Mouse (Mus musculus) cerebellum, postnatal 36 days (tissue): ENCODE data around the gene Ndufc2.

ENCODE experiments used
- DNase-seq, 2 experiments: peaks; one replicate each; pipeline ENCODE4 v3.0.0; 2021 to 2022; ENCODE audit warnings: mixed read lengths in 2 of 2

Ndufc2 gene

GRCm38 (mm10) chr7:97387561-97388147 lies 12.1 kb upstream of the Ndufc2 start:
- DNase-seq: peak in 1 of 2 experiments; percentile 24

DNA sequence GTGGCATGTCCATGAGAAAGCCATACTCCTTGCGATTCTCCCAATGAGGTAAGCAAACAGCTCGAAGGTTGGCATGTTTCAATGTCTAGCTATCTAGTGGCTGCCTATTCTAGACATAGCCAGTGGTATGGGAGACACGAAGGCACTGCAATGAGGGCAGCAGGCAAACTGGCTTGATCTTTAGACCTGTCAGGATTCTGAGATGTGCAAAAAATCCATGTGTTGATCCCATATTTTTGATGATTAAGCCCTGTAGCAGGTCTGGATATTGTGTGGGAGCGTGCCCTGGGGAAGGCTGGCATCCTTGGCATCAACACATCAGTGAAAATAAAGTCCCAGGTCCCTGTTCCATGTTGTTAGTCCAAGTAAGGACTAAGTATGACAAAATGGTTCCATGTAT lies 11.3 kb upstream of the Ndufc2 start:
- no peak for DNase-seq

DNA sequence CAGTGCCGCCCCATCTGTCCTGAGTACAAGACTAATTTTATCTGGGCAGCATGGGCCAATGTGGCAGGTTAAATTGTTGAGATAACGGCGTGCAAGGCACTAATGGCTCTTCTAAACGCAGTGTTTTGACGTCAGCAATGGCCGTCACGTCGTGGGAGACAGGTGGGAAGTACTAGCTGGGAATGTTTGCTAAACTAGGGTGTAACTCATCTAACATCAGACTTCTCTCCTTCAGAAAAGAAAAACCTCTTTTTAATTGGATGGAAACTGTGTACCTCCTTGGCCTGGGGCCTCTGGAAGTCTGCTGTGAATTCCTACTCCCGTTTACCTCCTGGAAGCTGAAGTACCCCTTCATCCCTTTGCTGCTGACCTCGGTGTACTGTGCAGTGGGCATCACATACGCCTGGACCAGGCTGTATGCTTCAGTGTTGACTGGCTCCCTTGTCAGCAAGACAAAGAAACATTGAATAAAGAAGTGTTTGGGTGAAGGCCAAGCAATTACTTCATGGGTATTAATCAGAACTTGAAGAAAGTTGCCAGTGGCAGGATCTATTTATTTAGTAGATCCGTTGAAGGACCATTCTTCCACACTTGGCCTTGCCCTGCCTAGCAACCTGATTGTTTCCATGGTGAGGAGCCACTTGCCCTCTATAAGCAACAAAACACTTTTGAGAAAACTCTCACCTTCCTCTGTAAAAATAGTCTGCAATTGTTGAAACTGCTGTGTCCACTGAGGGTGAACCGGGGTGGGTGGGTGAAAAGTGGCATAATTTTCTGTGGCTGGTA lies 8.3 kb upstream of the Ndufc2 start:
- no peak for DNase-seq

- no peak for DNase-seq
Measured at GRCm38 (mm10) chr7:97392079-97392445, 7.7 kb upstream of the Ndufc2 start.

GRCm38 (mm10) chr7:97394375-97394774 lies 5.4 kb upstream of the Ndufc2 start:
- DNase-seq: no peak

- DNase-seq: no peak
Measured at GRCm38 (mm10) chr7:97398943-97399342, 860 bp upstream of the Ndufc2 start.

GRCm38 (mm10) chr7:97407145-97407544 lies 7.3 kb downstream of the Ndufc2 start:
- no peak for DNase-seq

GRCm38 (mm10) chr7:97411106-97411505 lies 11.3 kb downstream of the Ndufc2 start:
- DNase-seq: no peak

DNA sequence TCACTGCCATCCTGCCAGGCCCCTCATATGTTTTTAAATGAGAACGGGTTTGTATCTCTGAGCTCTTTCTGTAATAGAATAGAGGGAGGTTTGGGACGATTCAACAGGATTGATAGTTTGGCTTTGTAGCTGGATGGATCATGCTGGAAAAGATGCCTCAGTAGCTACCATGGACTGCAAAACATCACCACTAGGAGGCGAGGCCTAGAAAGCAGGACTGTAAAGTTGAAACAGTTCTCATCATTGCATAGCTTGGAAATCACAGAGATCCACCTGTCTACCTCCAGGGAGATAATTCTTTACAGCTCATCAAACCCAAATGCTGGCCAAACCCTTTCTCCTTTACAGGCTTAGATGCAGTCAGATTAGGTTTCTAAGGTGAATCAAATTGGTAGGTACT lies 11.8 kb downstream of the Ndufc2 start:
- DNase-seq: no peak

DNA sequence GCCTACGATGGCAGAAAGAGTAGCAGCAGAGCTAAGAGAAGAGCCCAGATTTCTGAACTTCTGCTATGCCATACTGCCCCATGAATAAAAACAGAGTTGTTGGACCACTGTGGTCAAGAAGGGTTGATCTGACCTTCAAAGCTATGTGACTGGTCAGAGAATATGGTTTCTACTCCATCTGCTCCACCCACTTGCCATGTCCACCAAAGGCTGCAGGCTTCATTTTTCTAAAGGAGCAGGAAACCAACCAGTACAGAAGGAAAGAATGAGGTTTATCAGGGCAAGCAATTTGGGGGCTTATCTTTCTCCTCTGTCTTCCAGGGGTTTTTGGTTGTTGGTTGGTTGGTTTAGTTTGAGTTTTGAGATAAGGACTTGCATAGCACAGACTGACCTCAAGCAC lies 14.2 kb downstream of the Ndufc2 start:
- DNase-seq: no peak

DNA sequence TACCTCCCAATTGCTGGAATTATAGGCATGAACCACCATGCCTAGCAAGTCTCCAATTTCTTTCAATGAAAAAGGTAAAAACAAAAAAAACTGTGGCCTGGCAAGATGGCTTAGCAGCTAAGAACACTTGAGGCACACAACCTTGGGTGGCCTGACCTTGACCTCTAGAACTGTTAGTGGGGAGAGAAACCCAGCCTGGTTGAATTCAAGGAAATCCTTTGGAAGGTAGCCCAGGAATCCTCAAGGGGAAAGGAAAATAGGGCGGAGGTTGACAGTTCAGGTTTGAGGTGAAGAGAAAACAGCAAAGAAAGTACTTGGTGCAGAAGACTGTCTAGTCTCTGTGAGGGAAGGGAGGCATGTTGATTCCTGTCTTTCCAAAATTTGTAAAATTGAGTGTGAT lies 14.6 kb downstream of the Ndufc2 start:
- DNase-seq: no peak

DNA sequence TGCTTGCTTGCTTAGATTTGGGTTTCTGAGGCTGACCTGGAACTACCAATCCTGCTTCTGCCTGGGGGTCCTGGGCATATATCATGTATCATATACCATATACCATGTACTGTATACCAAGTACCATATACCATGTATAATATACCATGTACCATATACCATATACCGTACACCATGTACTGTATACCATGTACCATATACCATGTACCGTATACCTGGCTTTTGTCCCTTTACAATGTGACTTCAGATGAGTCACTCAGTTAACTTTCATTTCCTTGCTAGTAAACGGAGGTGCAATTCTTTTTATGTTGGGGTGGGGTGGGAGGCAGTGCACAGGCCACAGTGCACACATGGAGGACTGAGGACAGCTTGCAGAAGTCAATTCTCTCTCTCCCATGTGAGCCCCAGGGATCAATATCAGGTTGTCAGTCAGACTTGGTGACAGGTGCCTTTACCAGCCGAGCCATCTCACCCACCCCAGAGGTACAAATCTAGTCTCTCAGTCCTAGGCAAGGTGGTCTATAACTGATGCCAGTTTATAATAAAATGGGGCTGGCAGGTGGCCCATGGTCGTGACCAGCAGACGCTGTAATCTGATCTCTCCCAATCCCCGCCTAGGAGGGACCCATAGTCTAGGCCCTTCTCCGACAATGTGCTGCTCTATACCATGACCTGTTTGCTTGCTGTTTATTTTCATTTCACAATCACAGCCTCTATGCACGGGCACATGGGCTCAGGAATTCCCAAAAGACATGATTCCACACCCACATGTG lies 15.3 kb downstream of the Ndufc2 start:
- DNase-seq: no peak

DNA sequence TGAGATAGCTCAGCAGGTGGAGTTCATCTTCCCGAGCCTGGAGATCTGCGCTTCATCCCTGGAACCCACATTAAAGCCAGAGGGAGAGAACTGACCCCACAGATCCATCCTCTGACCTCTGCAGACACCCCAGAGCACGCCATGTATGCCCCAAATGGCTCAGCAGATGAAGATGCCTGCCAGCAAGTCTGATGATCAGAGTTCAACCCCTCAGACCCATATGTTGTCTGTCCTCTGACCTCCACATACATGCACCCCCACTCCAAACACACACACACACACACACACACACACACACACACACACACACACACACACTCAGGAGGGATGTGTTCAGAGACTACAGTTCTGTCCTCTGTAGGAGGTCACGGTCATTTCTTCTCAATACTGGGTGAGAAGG lies 16.7 kb downstream of the Ndufc2 start:
- peak in 1 of 2 experiments; percentile 35 for DNase-seq

DNA sequence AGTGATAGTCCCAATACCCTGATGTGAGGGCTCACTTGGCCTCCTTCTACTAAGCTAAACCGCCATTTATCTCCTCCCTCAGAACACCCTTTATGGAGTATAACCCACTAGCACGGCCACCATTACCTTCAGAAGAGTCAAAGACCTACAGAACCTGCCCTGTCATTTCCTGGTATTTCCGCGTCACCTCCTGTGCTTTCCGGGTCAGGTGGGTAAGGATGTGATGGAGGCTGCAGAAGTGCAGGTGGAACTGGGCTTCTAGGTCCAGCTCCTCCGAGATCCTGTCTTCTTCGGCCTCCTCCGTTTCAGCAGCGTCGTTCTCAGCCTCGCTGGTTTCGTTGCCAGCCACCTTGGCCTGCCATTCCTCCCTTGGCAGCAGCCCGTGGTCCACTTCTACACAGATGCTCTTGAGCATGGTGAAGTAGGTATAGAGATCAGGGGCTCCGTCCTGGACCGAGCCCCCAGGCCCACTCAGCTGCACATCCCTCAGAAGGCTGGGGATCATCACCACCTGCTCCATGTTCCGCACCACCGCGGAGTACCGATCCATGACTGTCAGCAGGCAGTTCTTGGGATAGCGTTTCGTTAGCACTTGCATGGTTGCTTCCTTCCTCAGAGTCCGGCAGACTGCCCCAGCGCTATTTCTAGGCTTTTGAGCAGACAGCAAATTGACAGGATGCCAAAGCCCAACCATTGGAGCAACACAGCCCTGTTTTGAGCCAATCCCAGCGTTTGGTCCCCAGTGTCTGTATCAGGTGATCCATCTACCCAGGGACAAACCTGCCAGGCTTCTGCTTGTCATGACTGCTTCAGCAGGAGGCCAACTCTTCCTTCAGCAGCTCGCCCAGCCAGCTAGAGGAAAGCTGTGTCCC lies 17.3 kb downstream of the Ndufc2 start, which contains the start of gene Thrsp:
Thrsp (minus strand) TSS at position 825 of the 872 bp plus-strand sequence.
- DNase-seq: peak; percentile 92 to 97

GRCm38 (mm10) chr7:97418717-97419116 lies 18.9 kb downstream of the Ndufc2 start:
- DNase-seq: no peak

DNA sequence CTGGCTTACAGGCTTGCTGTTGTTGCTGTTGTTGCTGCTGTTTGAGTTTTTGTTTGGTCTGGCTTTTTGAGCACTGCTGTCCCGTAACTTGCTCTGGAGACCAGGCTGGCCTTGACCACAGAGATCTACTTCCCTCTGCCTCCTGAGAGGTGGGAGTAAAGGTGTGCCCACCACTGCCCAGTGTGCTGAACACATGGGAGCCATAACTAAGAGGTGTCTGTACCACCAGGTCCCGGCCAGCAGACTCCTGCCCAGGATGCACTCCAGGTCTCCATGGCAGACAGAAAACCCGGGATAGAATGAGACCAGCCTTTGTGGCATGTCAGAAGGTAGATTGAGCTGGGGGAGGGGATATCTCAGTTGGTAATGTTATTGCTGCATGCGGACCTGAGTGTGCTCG lies 19.4 kb downstream of the Ndufc2 start:
- no peak for DNase-seq

DNA sequence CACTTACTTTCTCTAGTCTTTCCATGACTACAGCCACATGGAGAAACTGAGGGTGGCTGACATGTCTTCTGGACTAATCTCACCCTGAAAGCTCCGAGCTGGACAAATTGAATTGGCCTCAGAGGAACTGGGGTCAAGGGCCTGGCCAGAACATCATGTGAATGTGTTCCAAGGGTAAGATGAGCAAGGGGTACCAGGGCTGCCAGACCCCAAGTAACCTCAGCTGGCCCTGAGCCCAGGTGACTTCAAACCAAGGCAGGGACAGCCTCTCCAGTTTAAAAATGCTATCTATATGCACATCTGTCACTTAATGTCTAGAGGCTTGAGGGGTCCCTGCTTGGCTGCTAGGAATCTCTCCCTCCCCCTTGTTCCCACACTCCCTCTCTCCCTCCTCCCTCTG lies 20.6 kb downstream of the Ndufc2 start:
- DNase-seq: no peak

DNA sequence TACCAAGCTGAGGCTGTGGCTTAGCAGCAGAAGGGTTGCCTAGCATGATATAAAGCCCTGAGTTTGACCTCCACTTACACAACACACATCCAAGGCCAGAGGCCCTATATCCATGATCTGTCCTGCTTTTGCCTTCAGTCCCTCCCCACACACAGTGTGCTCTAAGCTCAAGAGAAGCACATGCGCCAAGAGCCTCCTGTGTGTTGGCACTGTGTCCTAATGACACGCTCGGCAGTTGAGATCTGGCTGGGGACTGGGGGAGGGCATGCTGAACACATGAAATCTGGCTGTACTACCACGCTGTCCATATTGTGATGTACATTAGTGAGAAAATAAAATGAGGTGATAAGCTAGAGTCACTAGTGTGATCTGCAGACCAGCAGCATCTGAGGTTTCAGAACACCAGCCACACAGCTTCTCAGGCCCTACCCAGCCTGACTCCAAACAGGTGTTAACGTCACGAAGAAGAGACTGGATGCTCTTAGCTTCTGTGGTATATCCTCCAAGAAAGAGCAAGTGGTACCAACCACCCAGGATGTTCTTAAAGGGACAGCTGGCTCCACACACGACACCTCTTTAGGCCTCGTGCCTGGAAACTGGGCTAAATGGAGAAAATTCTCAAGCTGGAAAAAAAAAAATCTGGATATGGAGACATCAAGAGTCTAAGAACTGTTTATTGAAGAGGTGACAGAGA lies 21.3 kb downstream of the Ndufc2 start:
- peak; percentile 69 to 73 for DNase-seq

- no peak for DNase-seq
Measured at GRCm38 (mm10) chr7:97423754-97424153, 24.0 kb downstream of the Ndufc2 start.

DNA sequence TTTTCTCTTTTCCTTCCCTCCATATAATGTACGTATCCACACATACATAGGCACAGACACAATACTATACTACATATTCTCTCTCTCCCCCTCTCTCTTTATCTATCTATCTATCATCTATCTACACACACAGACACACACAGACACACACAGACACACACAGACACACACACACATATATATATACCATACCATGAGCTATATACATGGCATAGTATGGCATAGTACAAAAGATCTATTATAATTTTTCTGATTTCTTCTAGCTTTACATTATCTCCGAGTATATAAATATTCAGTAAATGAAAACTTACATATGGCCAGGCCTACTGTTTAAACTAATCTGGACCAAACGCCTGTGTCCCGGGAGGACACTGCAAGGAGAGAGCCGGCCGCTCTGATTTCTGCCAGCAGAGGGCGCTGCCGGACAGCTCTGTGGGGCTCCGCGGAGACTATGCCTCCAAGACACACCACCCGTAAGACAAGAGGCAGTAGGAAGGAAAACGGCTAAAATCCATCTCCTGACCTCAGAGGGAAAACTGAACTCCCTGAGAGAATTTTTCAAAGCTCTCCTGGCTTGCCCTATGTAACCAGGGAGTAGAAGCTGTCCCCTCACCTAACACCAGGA lies 24.9 kb downstream of the Ndufc2 start:
- DNase-seq: peak; percentile 96

DNA sequence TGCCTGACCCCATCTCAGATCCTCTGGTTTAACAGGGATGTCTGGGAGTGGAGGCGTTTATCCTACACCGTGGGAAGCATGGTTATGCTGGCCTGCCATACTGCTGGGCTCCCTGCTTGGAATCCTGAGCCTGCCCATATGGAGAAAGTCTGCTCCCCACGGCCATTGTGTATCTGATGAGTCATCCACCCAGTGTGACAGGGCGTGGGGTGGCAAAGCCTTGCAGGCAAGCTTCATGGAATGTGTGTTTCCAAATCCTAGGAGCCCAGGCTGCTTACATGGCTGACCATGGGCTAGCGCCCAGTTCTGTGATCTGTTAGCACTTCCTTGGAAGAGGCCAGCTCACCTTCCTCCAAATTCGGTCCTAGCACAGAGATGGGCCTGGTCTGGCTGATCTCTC lies 26.8 kb downstream of the Ndufc2 start:
- DNase-seq: peak; percentile 52 to 67

GRCm38 (mm10) chr7:97427296-97427695 lies 27.5 kb downstream of the Ndufc2 start:
- DNase-seq: no peak
